Mouse (Mus musculus): ENCODE measurements around the gene Wdr60.

- no peak for TF ChIP-seq GATA1 (IDR thresholded peaks at IDR 0.05; ENCODE audit: borderline replicate concordance, low read length)
- TF ChIP-seq CTCF (IDR thresholded peaks at IDR 0.05; ENCODE audit: low read depth, low read length) = no peak
- TF ChIP-seq POLR2AphosphoS5 (IDR thresholded peaks at IDR 0.05; ENCODE audit: insufficient replicate concordance, low read depth, low read length) = no peak
These were observed 18.0 kb upstream of the Wdr60 start, which contains the start of gene Esyt2 for GRCm38 (mm10) chr12:116280653-116281364.
